11 mouse cellular contexts compared by ENCODE assay signal in the genomic region with DNA sequence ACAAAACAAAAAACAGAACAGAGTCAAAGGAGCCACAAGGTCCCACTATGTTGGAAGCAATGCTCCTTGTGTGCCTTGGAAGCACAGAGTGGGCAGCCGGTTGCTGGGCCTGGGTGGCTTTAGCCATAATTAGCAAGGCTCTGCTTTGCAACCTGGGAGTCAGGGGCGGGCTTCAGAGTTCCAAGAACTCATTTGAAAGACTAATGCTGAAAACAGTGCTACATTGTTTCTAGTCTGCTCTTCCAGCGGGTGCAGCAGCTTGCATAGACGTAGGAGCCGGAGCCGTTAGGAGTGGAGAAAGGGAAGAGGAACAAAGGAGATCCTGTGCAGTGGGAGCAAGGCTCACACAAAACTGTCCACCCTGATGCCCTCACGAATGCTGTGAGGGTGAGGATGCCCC. TPM values are rescaled to one million over a fixed set of nuclear protein-coding genes. Genes with fewer than 3 reads are reported as not detected.
DNase-seq lines count a peak whose midpoint lies in the region; ATAC-seq and TF ChIP-seq lines count a peak whose summit lies in the region.
"Had no signal": no experiment of that assay in that cellular context is flagged by ENCODE, and none has a peak within 500 bp of the region (broad histone marks: within the 10 kb centered on the region; RNA-seq: fewer than 3 reads in every experiment).

No protein-coding gene starts in this region.

- TF ChIP-seq POLR2A in testis, adult 2 months (IDR thresholded peaks at IDR 0.05; ENCODE audit: control insufficient read depth, low read depth, low read length): no peak

- H3K27me3 ChIP-seq in midbrain, embryonic 10.5 days (ENCODE audit: low read depth, poor library complexity, severe bottlenecking): no peaks in the 10 kb centered on the region
- H3K27me3 ChIP-seq in midbrain, embryonic 16.5 days (ENCODE audit: control insufficient read depth, insufficient read depth, low read depth, low read length): no peaks in the 10 kb centered on the region
- H3K27me3 ChIP-seq in limb, embryonic 10.5 days (ENCODE audit: low read depth, poor library complexity, severe bottlenecking): no peaks in the 10 kb centered on the region
- H3K27me3 ChIP-seq in testis, adult 2 months (ENCODE audit: control insufficient read depth, insufficient read depth, low read length): no peaks in the 10 kb centered on the region
- H3K27me3 ChIP-seq: embryonic facial prominence, embryonic 12.5 days had no signal

- no peak for TF ChIP-seq CTCF in testis, adult 2 months (IDR thresholded peaks at IDR 0.05; ENCODE audit: control insufficient read depth, insufficient read depth, insufficient replicate concordance, low read depth, low read length)

- H3K9ac ChIP-seq in midbrain, embryonic 16.5 days (ENCODE audit: low read depth, low read length): no peak overlapping the region
- H3K9ac ChIP-seq: embryonic facial prominence, embryonic 12.5 days; liver, postnatal 0 days had no signal

- H3K27ac ChIP-seq in midbrain, embryonic 10.5 days (replicated peaks): peak overlapping the region; percentile 69
- H3K27ac ChIP-seq in midbrain, embryonic 16.5 days (ENCODE audit: low read length): no peak overlapping the region
- peak overlapping the region; percentile 73 for H3K27ac ChIP-seq in limb, embryonic 10.5 days
- peak overlapping the region; percentile 77 for H3K27ac ChIP-seq in testis, adult 2 months (ENCODE audit: control insufficient read depth, insufficient read depth, low read depth, low read length)
- H3K27ac ChIP-seq: embryonic facial prominence, embryonic 12.5 days had no signal

- peaks cover 12% of the 10 kb centered on the region for H3K4me1 ChIP-seq in midbrain, embryonic 10.5 days
- no peaks in the 10 kb centered on the region for H3K4me1 ChIP-seq in midbrain, embryonic 16.5 days (ENCODE audit: control insufficient read depth, insufficient read depth, low read length)
- peaks cover 20% of the 10 kb centered on the region; the same call in 1 of the 2 replicates for H3K4me1 ChIP-seq in limb, embryonic 10.5 days
- H3K4me1 ChIP-seq in testis, adult 2 months (ENCODE audit: control insufficient read depth, insufficient read depth, low read length): peaks cover 20% of the 10 kb centered on the region

- no peak for DNase-seq in frontal cortex, adult 2 months (ENCODE audit: extremely low spot score in 1 of 2, low spot score in 1 of 2)
- DNase-seq in midbrain, embryonic 10.5 days (ENCODE audit: low spot score): no peak
- no peak for DNase-seq in limb, embryonic 10.5 days (ENCODE audit: low spot score)
- no peak for DNase-seq in kidney, postnatal 4 days
- DNase-seq in ovary, adult 18-20 months (ENCODE audit: low spot score): no peak
- DNase-seq: liver, postnatal 0 days; thymus, postnatal 4 days had no signal

- no peak overlapping the region for H3K4me3 ChIP-seq in midbrain, embryonic 10.5 days
- H3K4me3 ChIP-seq in midbrain, embryonic 16.5 days (ENCODE audit: low read depth, low read length): no peak overlapping the region
- H3K4me3 ChIP-seq in limb, embryonic 10.5 days: no peak overlapping the region
- H3K4me3 ChIP-seq in testis, adult 2 months (ENCODE audit: control insufficient read depth, low read depth, low read length): no peak overlapping the region
- H3K4me3 ChIP-seq: embryonic facial prominence, embryonic 12.5 days had no signal

- ATAC-seq in frontal cortex, adult (ENCODE audit: low TSS enrichment): peak; percentile 62
- no peak for ATAC-seq in midbrain, embryonic 16.5 days

- H3K9me3 ChIP-seq in midbrain, embryonic 10.5 days (replicated peaks): no peaks in the 10 kb centered on the region
- no peaks in the 10 kb centered on the region; the same call in 1 of the 2 replicates for H3K9me3 ChIP-seq in midbrain, embryonic 16.5 days (replicated peaks; ENCODE audit: control insufficient read depth, low read length, poor library complexity, severe bottlenecking)
- no peaks in the 10 kb centered on the region for H3K9me3 ChIP-seq in limb, embryonic 10.5 days (replicated peaks)
- H3K9me3 ChIP-seq: embryonic facial prominence, embryonic 12.5 days had no signal

- H3K36me3 ChIP-seq in midbrain, embryonic 10.5 days: no peaks in the 10 kb centered on the region
- no peaks in the 10 kb centered on the region for H3K36me3 ChIP-seq in midbrain, embryonic 16.5 days (ENCODE audit: control insufficient read depth, insufficient read depth, low read length)
- H3K36me3 ChIP-seq in limb, embryonic 10.5 days: no peaks in the 10 kb centered on the region
- no peaks in the 10 kb centered on the region for H3K36me3 ChIP-seq in testis, adult 2 months (ENCODE audit: control insufficient read depth, insufficient read depth, low read length)
- H3K36me3 ChIP-seq: embryonic facial prominence, embryonic 12.5 days had no signal

- WGBS in midbrain, embryonic 10.5 days: 31% methylated on average over 7 of the region's 7 CpGs
- WGBS in midbrain, embryonic 16.5 days: 18% methylated on average over 7 of the region's 7 CpGs
- WGBS in limb, embryonic 10.5 days: 70% methylated on average over 7 of the region's 7 CpGs

- H3K4me2 ChIP-seq in midbrain, embryonic 16.5 days (ENCODE audit: low read length): no peak overlapping the region
- H3K4me2 ChIP-seq: embryonic facial prominence, embryonic 12.5 days had no signal

RNA-seq across cellular contexts. Expression of gene Slc13a4, which starts 19.0 kb away (rescaled TPM):
- polyA plus RNA-seq in frontal cortex, adult 2 months (2012; rRNA removed): 8.7 and 13.8 TPM in 2 replicates
- 0.16 and 0.37 TPM in 2 replicates for polyA plus RNA-seq in midbrain, embryonic 10.5 days (2016; fragmentation: Nextera tagmentation; extraction: Ambion mirVana)
- polyA plus RNA-seq in midbrain, embryonic 16.5 days (2015; fragmentation: Nextera tagmentation; extraction: Ambion mirVana): 5.8 and 8.0 TPM in 2 replicates
- 0.38 and 0.40 TPM in 2 replicates for polyA plus RNA-seq in limb, embryonic 10.5 days (2016; fragmentation: Nextera tagmentation; extraction: Ambion mirVana)
- polyA plus RNA-seq in testis, adult 2 months (2012; rRNA removed): 3.9 and 5.8 TPM in 2 replicates

RNA-seq across cellular contexts. Expression of gene Fam180a, which starts 37.0 kb away (rescaled TPM):
- polyA plus RNA-seq in frontal cortex, adult 2 months (2012; rRNA removed): 1.8 and 1.9 TPM in 2 replicates
- not detected in 2 replicates for polyA plus RNA-seq in midbrain, embryonic 10.5 days (2016; fragmentation: Nextera tagmentation; extraction: Ambion mirVana)
- polyA plus RNA-seq in midbrain, embryonic 16.5 days (2015; fragmentation: Nextera tagmentation; extraction: Ambion mirVana): 1.5 and 1.7 TPM in 2 replicates
- not detected in 2 replicates for polyA plus RNA-seq in limb, embryonic 10.5 days (2016; fragmentation: Nextera tagmentation; extraction: Ambion mirVana)
- 0.08 and 0.21 TPM in 2 replicates for polyA plus RNA-seq in testis, adult 2 months (2012; rRNA removed)
- polyA plus RNA-seq: embryonic facial prominence, embryonic 12.5 days had no signal
